In the genomic region with DNA sequence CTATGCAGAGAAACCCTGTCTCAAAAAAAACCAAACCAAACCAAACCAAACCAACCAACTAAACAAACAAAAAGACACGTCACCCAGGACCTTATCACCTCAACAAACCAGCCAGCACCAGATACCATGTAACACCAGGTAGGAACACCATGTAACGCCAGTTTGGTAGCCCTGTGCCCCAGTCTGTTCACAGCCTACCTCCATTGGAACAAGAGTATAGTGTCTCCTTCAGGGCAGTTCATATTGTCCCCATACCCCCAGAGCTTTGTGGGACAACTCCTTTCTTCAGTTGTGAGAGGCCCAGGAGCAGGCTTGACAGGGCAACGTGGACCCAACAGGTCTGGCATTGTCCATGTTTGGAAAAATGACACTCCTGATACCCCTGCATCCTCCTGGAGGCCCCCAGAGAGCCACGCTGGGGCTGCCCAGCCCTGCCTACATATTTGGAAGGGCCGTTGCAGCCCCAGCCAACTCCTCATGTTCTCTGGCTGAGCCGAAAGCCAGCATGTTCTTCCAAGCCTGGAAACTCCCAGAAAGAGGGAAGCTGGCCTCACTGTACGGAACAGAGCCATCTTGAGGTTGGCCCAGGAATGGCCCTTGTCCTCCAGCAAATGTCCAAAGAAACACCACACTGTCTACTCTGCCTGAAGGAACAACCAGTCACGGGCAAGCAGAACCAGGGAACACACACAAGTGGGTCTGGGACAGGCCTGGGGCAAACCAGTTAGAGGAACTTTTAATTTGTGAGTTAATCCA, we compare ENCODE assay signal across 9 mouse cellular contexts.
A peak's percentile ranks its signal among the peaks of the same experiment; 100 is the strongest.
DNase-seq lines count a peak whose midpoint lies in the region; ATAC-seq lines count a peak whose summit lies in the region.
"Had no signal": no experiment of that assay in that cellular context is flagged by ENCODE, and none has a peak within 500 bp of the region (broad histone marks: within the 10 kb centered on the region; RNA-seq: fewer than 3 reads in every experiment).

No protein-coding gene starts in this region.

- no peaks in the 10 kb centered on the region for H3K36me3 ChIP-seq in heart, embryonic 12.5 days
- H3K36me3 ChIP-seq in midbrain, embryonic 14.5 days (ENCODE audit: control insufficient read depth, insufficient read depth, low read length) = no peaks in the 10 kb centered on the region
- H3K36me3 ChIP-seq: neural tube, embryonic 13.5 days had no signal

- H3K4me2 ChIP-seq in heart, embryonic 12.5 days = no peak overlapping the region
- H3K4me2 ChIP-seq in midbrain, embryonic 14.5 days (ENCODE audit: low read length) = no peak overlapping the region
- H3K4me2 ChIP-seq: neural tube, embryonic 13.5 days had no signal

- no peak overlapping the region for H3K4me3 ChIP-seq in heart, embryonic 12.5 days
- no peak overlapping the region for H3K4me3 ChIP-seq in midbrain, embryonic 14.5 days (replicated peaks; ENCODE audit: low read depth, low read length)
- H3K4me3 ChIP-seq: neural tube, embryonic 13.5 days had no signal

- DNase-seq in ovary, adult 18-20 months (ENCODE audit: low spot score) = peak; percentile 40
- no peak for DNase-seq in ovary, postnatal 10 days (ENCODE audit: low spot score)
- peak; percentile 75 for DNase-seq in cerebellum, adult 9-10 months
- DNase-seq in left cerebral cortex, postnatal 4 days = peak; percentile 72
- DNase-seq in T-cell, adult 2 months (ENCODE audit: low spot score) = no peak
- DNase-seq in midbrain, embryonic 14.5 days = no peak
- DNase-seq in c-Kit-positive CD71-positive TER-119-positive erythroid progenitor cells, embryonic 14.5 days (ENCODE audit: low spot score) = no peak

- no peak for ATAC-seq in heart, embryonic 12.5 days (ENCODE audit: insufficient number of reproducible peaks, low FRiP score)
- no peak for ATAC-seq in midbrain, embryonic 14.5 days (ENCODE audit: low FRiP score, low TSS enrichment)

- intact Hi-C loops in left cerebral cortex, postnatal 4 days (cut with DNase I) = no loop called here

- 70% methylated on average over 8 of the region's 8 CpGs for WGBS in heart, embryonic 12.5 days
- WGBS in midbrain, embryonic 14.5 days = 75% methylated on average over 8 of the region's 8 CpGs

- H3K4me1 ChIP-seq in heart, embryonic 12.5 days (replicated peaks) = peaks cover 61% of the 10 kb centered on the region
- no peaks in the 10 kb centered on the region for H3K4me1 ChIP-seq in midbrain, embryonic 14.5 days (ENCODE audit: control insufficient read depth, insufficient read depth, low read length)

- H3K27ac ChIP-seq in heart, embryonic 12.5 days (ENCODE audit: poor library complexity, severe bottlenecking) = 0 out of 2 replicates have a peak overlapping the region, but pooled peaks have one; percentile 30
- H3K27ac ChIP-seq in midbrain, embryonic 14.5 days (replicated peaks; ENCODE audit: low read depth, low read length) = no peak overlapping the region
- H3K27ac ChIP-seq: neural tube, embryonic 13.5 days had no signal

- no peak overlapping the region for H3K9ac ChIP-seq in heart, embryonic 12.5 days
- H3K9ac ChIP-seq in midbrain, embryonic 14.5 days (replicated peaks; ENCODE audit: low read length) = no peak overlapping the region
- H3K9ac ChIP-seq: neural tube, embryonic 13.5 days had no signal

- H3K27me3 ChIP-seq in heart, embryonic 12.5 days (replicated peaks) = no peaks in the 10 kb centered on the region
- H3K27me3 ChIP-seq in midbrain, embryonic 14.5 days (ENCODE audit: control insufficient read depth, insufficient read depth, low read length) = no peaks in the 10 kb centered on the region

- H3K9me3 ChIP-seq in heart, embryonic 12.5 days (replicated peaks) = no peaks in the 10 kb centered on the region
- no peaks in the 10 kb centered on the region for H3K9me3 ChIP-seq in midbrain, embryonic 14.5 days (ENCODE audit: control insufficient read depth, low read length)
- H3K9me3 ChIP-seq: neural tube, embryonic 13.5 days had no signal

Comparison
In these comparisons a context has a peak if more than half of its experiments do, and no peak if none do; other contexts are left out.
1. DNase-seq: peak in ovary, adult 18-20 months (single experiment), cerebellum, adult 9-10 months (single experiment) and left cerebral cortex, postnatal 4 days (single experiment); none in ovary, postnatal 10 days (single experiment), T-cell, adult 2 months (single experiment), midbrain, embryonic 14.5 days (single experiment) and c-Kit-positive CD71-positive TER-119-positive erythroid progenitor cells, embryonic 14.5 days (single experiment).